Mouse (Mus musculus) splenic B cell, adult 2 months (primary cell): Measurements from ENCODE around the gene Gm20388.

ENCODE experiments used
- DNase-seq: peaks from one replicate; pipeline ENCODE4 v3.0.0-alpha.2; 2011; ENCODE audit warnings: low read depth, low spot score
- H3K27me3 ChIP-seq: 2 replicates; pipeline ENCODE4 v1.6.1; 2012; ENCODE audit warnings: mild to moderate bottlenecking, low read length, moderate library complexity, mixed read lengths; ENCODE audit not compliant: control insufficient read depth, poor library complexity, insufficient read depth, severe bottlenecking
- H3K36me3 ChIP-seq: 2 replicates; pipeline ENCODE4 v1.6.1; 2012; ENCODE audit warnings: mild to moderate bottlenecking, low read length, moderate library complexity, mixed read lengths; ENCODE audit not compliant: control insufficient read depth, poor library complexity, insufficient read depth, severe bottlenecking

Gm20388 gene

GRCm38 (mm10) chr8:120261338-120262120 is 350.9 kb downstream of the Gm20388 start:
- H3K27me3 ChIP-seq: no peaks in the 10 kb centered on the region
- no peak for DNase-seq
- H3K36me3 ChIP-seq: no peaks in the 10 kb centered on the region

DNA sequence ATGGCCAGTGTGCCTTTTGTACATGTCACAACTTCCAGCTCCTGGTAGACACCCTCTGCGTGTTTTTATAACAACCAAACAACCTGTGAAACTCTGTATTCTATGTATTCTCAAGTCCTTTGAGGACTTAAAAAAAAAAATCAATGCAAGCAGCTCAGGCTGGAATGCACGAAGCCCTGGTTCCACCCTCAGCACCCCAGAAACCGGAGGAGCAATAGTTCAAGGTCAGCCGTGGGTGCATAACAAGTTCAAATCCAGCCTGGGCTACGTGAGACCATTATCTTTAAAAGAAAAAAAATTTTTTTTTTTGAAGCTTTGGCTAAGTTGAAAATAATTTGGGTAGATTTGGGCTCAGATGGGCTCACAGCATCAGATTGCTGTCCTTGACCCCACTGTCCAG is 353.2 kb downstream of the Gm20388 start:
- no peak for DNase-seq
- Histone ChIP-seq H3K36me3 (no peaks in the 10 kb centered on the region), H3K27me3 (no peaks in the 10 kb centered on the region)

DNA sequence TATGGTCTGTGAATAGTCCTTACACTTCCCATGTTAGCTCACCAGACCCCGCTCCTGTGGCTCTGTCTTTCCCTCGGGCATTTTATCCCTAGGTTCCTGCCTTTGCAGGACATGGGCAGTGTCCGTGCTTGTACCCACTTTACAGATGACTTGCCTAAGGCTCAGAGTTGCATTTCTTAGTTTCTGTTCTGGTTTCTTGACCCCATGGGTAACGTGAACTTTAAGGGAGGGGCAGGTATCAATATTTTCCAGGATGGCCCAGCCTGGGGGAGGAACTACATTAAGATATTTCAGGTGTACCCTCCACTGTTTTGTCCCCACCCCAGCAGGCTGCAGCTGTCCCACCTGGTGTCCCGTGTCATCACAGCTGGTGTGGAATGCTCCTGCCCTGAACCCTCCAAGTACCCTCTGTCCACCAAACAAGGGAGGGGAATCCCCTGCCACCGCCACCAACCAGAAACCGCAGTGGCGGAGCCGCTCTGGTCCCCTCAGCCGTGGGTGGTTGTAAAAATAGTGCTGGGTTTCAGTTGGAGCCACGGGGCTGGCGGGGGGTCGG is 353.8 kb downstream of the Gm20388 start:
- Histone ChIP-seq H3K36me3 (no peaks in the 10 kb centered on the region), H3K27me3 (no peaks in the 10 kb centered on the region)
- DNase-seq: peak; percentile 47

DNA sequence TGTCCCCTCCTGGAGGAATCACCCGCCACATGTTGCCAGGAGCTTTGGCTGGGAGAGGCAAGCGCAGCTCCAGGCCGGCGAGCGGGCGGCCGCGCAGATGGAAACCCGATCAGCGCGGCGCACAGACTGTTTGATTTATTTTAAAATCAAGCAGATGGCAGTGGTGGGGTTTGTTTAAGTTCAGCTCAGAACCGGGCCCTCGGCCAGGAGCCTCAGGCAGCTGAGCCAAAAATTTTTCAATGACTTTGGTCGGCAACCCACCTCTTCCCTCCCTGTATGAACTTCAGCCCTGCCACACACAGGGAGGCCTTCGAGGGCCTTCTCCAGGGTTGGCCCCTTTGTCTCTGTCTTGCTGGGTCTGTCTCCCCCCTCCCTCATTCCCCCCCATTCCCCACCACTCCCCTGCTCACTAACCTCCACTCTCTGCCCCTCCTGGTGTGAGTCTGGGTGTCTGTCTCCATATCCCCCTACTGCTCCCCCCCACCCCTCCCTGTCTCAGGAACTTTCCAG is 354.4 kb downstream of the Gm20388 start:
- Histone ChIP-seq H3K27me3 (no peaks in the 10 kb centered on the region), H3K36me3 (no peaks in the 10 kb centered on the region)
- no peak for DNase-seq

DNA sequence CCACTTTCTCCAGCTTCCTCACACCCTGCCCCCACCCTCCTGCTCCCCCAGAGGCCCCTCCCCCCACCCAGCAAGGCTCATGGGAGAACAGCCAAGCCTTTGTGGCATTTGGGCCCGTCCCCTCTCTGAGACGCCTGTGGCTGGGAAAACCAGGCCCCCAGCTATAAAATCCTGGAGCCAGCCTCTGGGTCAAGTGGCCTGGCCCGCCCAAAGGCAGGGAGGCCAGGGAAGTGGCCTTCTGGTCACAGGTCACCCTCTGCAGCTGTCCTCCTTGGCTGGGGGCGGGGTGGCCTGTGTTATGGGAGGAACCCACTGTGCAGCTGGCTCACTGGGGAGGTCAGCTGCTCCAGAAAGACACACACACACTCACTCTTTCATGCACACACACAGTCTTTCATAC is 354.8 kb downstream of the Gm20388 start:
- DNase-seq: no peak
- Histone ChIP-seq H3K36me3 (no peaks in the 10 kb centered on the region), H3K27me3 (no peaks in the 10 kb centered on the region)

DNA sequence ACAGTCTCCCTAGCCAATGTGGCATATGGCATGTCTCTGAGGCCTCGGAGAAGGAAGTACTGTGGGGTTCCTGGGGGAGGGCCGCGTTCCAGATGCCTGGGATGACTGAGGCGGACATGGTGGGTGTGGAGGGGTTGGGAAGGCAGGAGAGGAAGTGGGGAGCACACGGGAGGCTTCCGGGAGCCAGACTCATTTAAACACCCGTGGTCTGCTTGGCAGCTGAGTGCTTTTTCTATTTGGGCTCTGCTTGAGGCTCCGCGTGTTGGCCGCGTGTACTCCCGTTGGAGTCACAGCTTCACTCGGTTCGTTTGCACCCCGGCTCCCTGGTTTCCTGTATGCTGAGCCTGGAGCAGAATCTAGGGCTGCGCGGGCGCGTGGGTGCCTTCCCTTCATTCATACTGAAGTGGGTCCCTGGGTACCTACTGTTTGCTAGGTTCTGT is 357.9 kb downstream of the Gm20388 start:
- H3K27me3 ChIP-seq: no peaks in the 10 kb centered on the region

GRCm38 (mm10) chr8:120270449-120270848 is 359.8 kb downstream of the Gm20388 start:
- DNase-seq: no peak

More for the DNA sequence above, 357.9 kb downstream of the Gm20388 start:
- no peaks in the 10 kb centered on the region for H3K36me3 ChIP-seq
- DNase-seq: no peak

GRCm38 (mm10) chr8:120273430-120273829 is 362.8 kb downstream of the Gm20388 start:
- Histone ChIP-seq H3K27me3 (no peaks in the 10 kb centered on the region), H3K36me3 (no peaks in the 10 kb centered on the region)
- DNase-seq: no peak

More at GRCm38 (mm10) chr8:120270449-120270848, 359.8 kb downstream of the Gm20388 start:
- no peaks in the 10 kb centered on the region for H3K36me3 ChIP-seq
- H3K27me3 ChIP-seq: no peaks in the 10 kb centered on the region

DNA sequence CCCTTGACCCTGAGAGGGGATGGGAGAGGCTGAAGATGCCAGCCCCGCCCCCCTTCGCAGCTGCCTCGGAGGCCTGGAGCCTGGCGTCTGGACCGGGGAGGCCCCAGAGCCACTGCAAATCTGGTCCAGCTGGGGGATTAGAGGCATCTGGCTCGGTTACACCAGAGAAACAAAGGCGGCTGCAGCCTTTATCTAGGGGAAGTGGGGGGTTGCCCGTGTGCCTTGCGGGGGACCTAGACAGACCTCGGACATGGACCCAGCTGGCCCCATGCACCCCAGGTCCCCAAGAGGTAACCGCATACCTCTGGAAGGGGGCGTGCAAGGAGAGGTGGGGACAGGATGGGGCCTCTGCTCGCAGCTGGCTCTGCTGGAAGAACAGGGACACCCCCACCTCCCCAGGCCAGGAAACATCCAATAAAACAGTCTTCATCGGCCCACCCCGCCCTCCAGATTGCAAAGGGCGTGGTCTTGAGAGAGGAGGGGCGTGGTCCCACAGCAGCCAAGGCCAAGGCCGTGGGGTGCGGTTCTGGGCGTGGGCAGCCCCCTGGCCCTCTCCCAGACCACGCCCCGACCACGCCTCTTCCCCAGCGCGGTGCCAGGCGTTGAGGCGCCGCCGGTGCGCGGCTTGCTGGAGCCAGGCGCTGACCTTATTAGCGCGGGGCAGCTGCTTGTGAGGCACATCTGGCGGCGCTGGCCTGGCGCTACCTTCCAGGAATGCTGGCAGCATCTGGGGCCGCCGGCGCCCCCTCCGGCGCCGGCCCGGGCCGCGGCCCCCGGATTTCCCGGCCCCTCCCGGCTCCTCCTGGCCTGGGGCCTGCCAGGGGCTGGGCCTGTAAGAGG is 365.6 kb downstream of the Gm20388 start:
- Histone ChIP-seq H3K27me3 (no peaks in the 10 kb centered on the region), H3K36me3 (no peaks in the 10 kb centered on the region)
- peak; percentile 84 for DNase-seq

DNA sequence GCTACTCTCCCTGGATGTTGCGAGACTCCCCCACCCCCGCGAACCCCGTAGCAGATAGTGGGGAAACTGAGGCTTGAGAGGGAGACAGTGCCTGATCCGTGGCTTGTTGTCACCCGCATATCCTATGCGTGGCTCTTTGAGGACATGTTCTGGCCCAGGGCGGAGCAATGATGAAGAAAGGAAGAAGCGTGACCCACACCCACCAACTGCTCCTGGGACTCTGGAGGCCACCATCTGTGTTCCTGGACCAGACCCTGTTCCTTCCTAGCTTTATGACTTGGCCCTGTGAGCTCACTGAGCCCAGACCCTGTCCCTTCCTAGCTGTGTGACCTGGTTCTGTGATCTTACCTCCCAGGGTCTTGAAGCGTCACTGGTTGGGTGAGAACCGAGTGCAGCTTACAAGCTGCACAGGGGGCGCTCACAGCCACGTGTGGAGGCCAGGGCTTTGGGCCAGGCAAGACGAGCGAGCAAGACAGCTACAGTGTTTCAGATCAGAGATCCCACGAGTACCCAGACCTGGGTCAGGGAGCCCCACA is 366.3 kb downstream of the Gm20388 start:
- Histone ChIP-seq H3K27me3 (no peaks in the 10 kb centered on the region), H3K36me3 (no peaks in the 10 kb centered on the region)
- peak; percentile 49 for DNase-seq

DNA sequence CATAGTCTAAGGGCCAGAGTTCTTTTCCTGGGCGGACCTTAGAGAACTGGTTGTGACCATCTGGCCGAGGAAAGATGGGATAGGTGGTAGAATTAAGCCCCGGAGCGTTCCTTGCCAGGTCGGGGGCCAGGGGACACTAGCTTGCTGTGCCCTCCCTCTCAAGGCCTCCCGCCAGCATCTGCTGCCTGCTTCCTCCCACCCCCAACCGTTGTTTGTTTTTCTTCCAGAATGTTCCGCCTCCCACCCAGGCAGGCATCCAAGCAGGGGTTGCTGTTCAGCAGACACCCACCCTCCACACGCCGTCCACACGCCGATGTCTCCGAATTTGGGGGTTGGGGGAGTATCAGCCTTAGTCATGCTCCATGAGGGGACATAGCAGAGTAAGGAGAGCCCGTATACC is 367.4 kb downstream of the Gm20388 start:
- no peak for DNase-seq
- no peaks in the 10 kb centered on the region for H3K36me3 ChIP-seq

DNA sequence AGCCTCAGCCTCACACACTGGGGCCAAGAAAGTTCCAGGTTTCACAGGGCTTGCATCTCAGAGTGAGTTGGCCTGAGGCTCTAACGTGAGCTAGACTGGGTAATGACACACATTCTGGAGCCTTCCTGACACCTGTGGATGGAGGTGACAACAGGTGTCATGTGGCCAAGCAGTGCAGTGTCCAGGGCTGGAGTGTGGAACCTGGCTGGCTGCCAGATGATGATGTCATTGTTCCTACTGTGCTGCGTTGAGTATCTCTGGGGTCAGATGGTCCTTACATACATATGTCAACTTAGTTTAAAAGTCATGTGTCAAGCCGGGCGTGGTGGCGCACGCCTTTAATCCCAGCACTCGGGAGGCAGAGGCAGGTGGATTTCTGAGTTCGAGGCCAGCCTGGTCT is 368.8 kb downstream of the Gm20388 start:
- DNase-seq: no peak
- no peaks in the 10 kb centered on the region for H3K27me3 ChIP-seq

More for the DNA sequence above, 367.4 kb downstream of the Gm20388 start:
- H3K27me3 ChIP-seq: no peaks in the 10 kb centered on the region

DNA sequence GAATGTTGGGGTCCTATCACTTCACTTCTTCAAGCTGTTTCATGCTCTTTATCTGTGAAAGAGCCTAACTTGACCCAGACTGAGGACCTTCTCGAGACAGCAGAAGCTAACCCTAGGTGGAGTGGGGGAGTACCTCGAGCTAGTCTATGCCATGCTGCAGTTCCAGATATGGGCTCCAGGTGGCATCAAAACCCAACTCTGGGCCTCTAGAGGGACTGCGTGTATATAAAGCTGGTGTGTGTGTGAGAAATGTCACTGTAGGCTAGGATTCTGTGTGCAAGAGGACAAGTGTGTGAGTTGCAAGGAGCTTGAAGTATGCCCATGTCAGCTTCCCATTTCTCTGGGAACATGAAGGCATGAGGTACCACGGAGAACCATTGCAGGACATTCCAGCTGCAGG is 370.8 kb downstream of the Gm20388 start:
- H3K27me3 ChIP-seq: no peaks in the 10 kb centered on the region
- peak; percentile 77 for DNase-seq
- H3K36me3 ChIP-seq: no peaks in the 10 kb centered on the region

More for the DNA sequence above, 368.8 kb downstream of the Gm20388 start:
- no peaks in the 10 kb centered on the region for H3K36me3 ChIP-seq

- Histone ChIP-seq H3K36me3 (no peaks in the 10 kb centered on the region), H3K27me3 (no peaks in the 10 kb centered on the region)
- DNase-seq: no peak
These were observed 371.8 kb downstream of the Gm20388 start for GRCm38 (mm10) chr8:120282465-120282864.
